Mouse (Mus musculus): Measurements from ENCODE around the gene Gca. TPM values are rescaled to one million over a fixed set of nuclear protein-coding genes. Genes with fewer than 3 reads are reported as not detected.

Gca gene
- total and polyA plus RNA-seq, 2 experiments from 2014 or later = 6.1 to 18.5 TPM

- Histone ChIP-seq H3K27ac (ENCODE audit: low read depth) (no peak overlapping the region), H3K4me2 (ENCODE audit: low read depth, low read length) (no peak overlapping the region), H3K9ac (replicated peaks; ENCODE audit: low read depth, low read length) (no peak overlapping the region), H3K4me1 (ENCODE audit: control insufficient read depth, insufficient read depth) (no peaks in the 10 kb centered on the region), H3K27me3 (ENCODE audit: control insufficient read depth, insufficient read depth, low read length) (no peaks in the 10 kb centered on the region), H3K4me3 (ENCODE audit: low read depth, low read length) (no peak overlapping the region), H3K9me3 (replicated peaks; ENCODE audit: control insufficient read depth, low read length) (no peaks in the 10 kb centered on the region), H3K36me3 (replicated peaks; ENCODE audit: control insufficient read depth, insufficient read depth, low read length) (0 out of 2 replicates have a peak, but pooled peaks cover 3% of the 10 kb centered on the region)
- DNase-seq (ENCODE audit: low spot score) = peak; percentile 54
- no peak for TF ChIP-seq EP300 (IDR thresholded peaks at IDR 0.05; ENCODE audit: low read depth)
- peak; percentile 61 for TF ChIP-seq CTCF (IDR thresholded peaks at IDR 0.05; ENCODE audit: low read depth)
- WGBS = 20% methylated on average over 6 of the region's 6 CpGs
- no peak for ATAC-seq (ENCODE audit: insufficient read depth, low read depth)
These were observed 33.6 kb upstream of the Gca start for GRCm38 (mm10) chr2:62630446-62630845.

GRCm38 (mm10) chr2:62639869-62640268 is 24.2 kb upstream of the Gca start:
- ATAC-seq (ENCODE audit: insufficient read depth, low read depth) (no peak), DNase-seq (ENCODE audit: low spot score) (no peak)
- Histone ChIP-seq H3K4me2 (ENCODE audit: low read depth, low read length) (no peak overlapping the region), H3K4me3 (ENCODE audit: low read depth, low read length) (no peak overlapping the region), H3K27ac (ENCODE audit: low read depth) (no peak overlapping the region), H3K4me1 (ENCODE audit: control insufficient read depth, insufficient read depth) (peaks cover 4% of the 10 kb centered on the region; the same call in 1 of the 2 replicates), H3K9ac (replicated peaks; ENCODE audit: low read depth, low read length) (no peak overlapping the region), H3K27me3 (ENCODE audit: control insufficient read depth, insufficient read depth, low read length) (no peaks in the 10 kb centered on the region), H3K9me3 (replicated peaks; ENCODE audit: control insufficient read depth, low read length) (no peaks in the 10 kb centered on the region), H3K36me3 (replicated peaks; ENCODE audit: control insufficient read depth, insufficient read depth, low read length) (0 out of 2 replicates have a peak, but pooled peaks cover 4% of the 10 kb centered on the region)
- 80% methylated on average over 2 of the region's 2 CpGs for WGBS
- no peak for TF ChIP-seq CTCF (IDR thresholded peaks at IDR 0.05; ENCODE audit: low read depth)
- TF ChIP-seq EP300 (IDR thresholded peaks at IDR 0.05; ENCODE audit: low read depth) = no peak

GRCm38 (mm10) chr2:62643405-62644305 is 20.4 kb upstream of the Gca start:
- no peak overlapping the region for H3K9ac ChIP-seq (replicated peaks; ENCODE audit: low read depth, low read length)
- H3K4me2 ChIP-seq (ENCODE audit: low read depth, low read length) = peak overlapping the region; percentile 45
- ATAC-seq (ENCODE audit: insufficient read depth, low read depth) = no peak

GRCm38 (mm10) chr2:62644891-62645290 is 19.2 kb upstream of the Gca start:
- TF ChIP-seq CTCF (IDR thresholded peaks at IDR 0.05; ENCODE audit: low read depth) (no peak), EP300 (IDR thresholded peaks at IDR 0.05; ENCODE audit: low read depth) (no peak)
- 90% methylated on average over 5 of the region's 5 CpGs for WGBS
- no peaks in the 10 kb centered on the region for H3K36me3 ChIP-seq (replicated peaks; ENCODE audit: control insufficient read depth, insufficient read depth, low read length)
- ATAC-seq (ENCODE audit: insufficient read depth, low read depth) (no peak), DNase-seq (ENCODE audit: low spot score) (no peak)
- H3K4me3 ChIP-seq (ENCODE audit: low read depth, low read length) = peak overlapping the region; percentile 55
- H3K27ac ChIP-seq (ENCODE audit: low read depth) = no peak overlapping the region
- H3K9me3 ChIP-seq (replicated peaks; ENCODE audit: control insufficient read depth, low read length) = no peaks in the 10 kb centered on the region
- H3K4me2 ChIP-seq (ENCODE audit: low read depth, low read length) = peak overlapping the region; percentile 67
- peaks cover 4% of the 10 kb centered on the region; the same call in 1 of the 2 replicates for H3K4me1 ChIP-seq (ENCODE audit: control insufficient read depth, insufficient read depth)
- no peaks in the 10 kb centered on the region for H3K27me3 ChIP-seq (ENCODE audit: control insufficient read depth, insufficient read depth, low read length)
- H3K9ac ChIP-seq (replicated peaks; ENCODE audit: low read depth, low read length) = no peak overlapping the region

More at GRCm38 (mm10) chr2:62643405-62644305, 20.4 kb upstream of the Gca start:
- Histone ChIP-seq H3K36me3 (replicated peaks; ENCODE audit: control insufficient read depth, insufficient read depth, low read length) (no peaks in the 10 kb centered on the region), H3K27me3 (ENCODE audit: control insufficient read depth, insufficient read depth, low read length) (no peaks in the 10 kb centered on the region), H3K9me3 (replicated peaks; ENCODE audit: control insufficient read depth, low read length) (no peaks in the 10 kb centered on the region), H3K4me3 (ENCODE audit: low read depth, low read length) (peak overlapping the region; percentile 19), H3K4me1 (ENCODE audit: control insufficient read depth, insufficient read depth) (peaks cover 4% of the 10 kb centered on the region; the same call in 1 of the 2 replicates), H3K27ac (ENCODE audit: low read depth) (no peak overlapping the region)
- peak; percentile 45 for DNase-seq (ENCODE audit: low spot score)
- TF ChIP-seq EP300 (IDR thresholded peaks at IDR 0.05; ENCODE audit: low read depth) = no peak
- peak; percentile 77 for TF ChIP-seq CTCF (IDR thresholded peaks at IDR 0.05; ENCODE audit: low read depth)
- WGBS = 52% methylated on average over 21 of the region's 21 CpGs

- Histone ChIP-seq H3K4me3 (ENCODE audit: low read depth, low read length) (peak overlapping the region; percentile 55), H3K4me1 (ENCODE audit: control insufficient read depth, insufficient read depth) (peaks cover 4% of the 10 kb centered on the region; the same call in 1 of the 2 replicates), H3K36me3 (replicated peaks; ENCODE audit: control insufficient read depth, insufficient read depth, low read length) (no peaks in the 10 kb centered on the region), H3K27ac (ENCODE audit: low read depth) (peak overlapping the region; percentile 77), H3K9me3 (replicated peaks; ENCODE audit: control insufficient read depth, low read length) (no peaks in the 10 kb centered on the region), H3K27me3 (ENCODE audit: control insufficient read depth, insufficient read depth, low read length) (no peaks in the 10 kb centered on the region), H3K9ac (replicated peaks; ENCODE audit: low read depth, low read length) (peak overlapping the region; percentile 60), H3K4me2 (ENCODE audit: low read depth, low read length) (peak overlapping the region; percentile 67)
- ATAC-seq (ENCODE audit: insufficient read depth, low read depth) (peak; percentile 33; the same call in 1 of the 2 replicates), DNase-seq (ENCODE audit: low spot score) (no peak)
- TF ChIP-seq EP300 (IDR thresholded peaks at IDR 0.05; ENCODE audit: low read depth) (no peak), CTCF (IDR thresholded peaks at IDR 0.05; ENCODE audit: low read depth) (no peak)
- 41% methylated on average over 12 of the region's 12 CpGs for WGBS
These were observed 18.6 kb upstream of the Gca start for GRCm38 (mm10) chr2:62645475-62645874.
